Mouse (Mus musculus): ENCODE data around the gene Jph3. TPM values are rescaled to one million over a fixed set of nuclear protein-coding genes. Genes with fewer than 3 reads are reported as not detected.
A peak's percentile ranks its signal among the peaks of the same experiment; 100 is the strongest.

Gene Jph3
- total RNA-seq, 4 experiments from 2014 or later: 0.16 TPM; not detected in 3

DNA sequence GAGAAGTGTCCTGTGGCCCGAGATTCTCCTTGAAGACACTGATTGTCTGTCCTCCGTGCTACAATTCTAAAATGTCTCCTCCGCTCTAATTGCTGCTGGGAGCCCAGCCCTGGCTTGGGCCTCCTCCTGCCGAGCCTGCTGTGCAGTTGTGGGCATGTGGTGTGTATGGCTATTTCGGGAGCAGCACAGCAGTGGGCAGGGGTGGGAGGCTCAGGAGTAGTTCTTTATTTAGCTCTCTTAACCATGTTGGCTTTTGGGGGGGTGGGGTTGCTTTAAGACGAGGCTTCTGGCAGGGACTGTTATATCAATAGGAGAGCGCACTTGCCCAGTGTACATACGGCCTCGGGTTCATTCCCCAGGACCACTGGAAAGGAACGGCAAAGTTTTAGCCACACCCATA is 57.1 kb downstream of the Jph3 start:
- DNase-seq (ENCODE audit: low spot score): peak; percentile 28

DNA sequence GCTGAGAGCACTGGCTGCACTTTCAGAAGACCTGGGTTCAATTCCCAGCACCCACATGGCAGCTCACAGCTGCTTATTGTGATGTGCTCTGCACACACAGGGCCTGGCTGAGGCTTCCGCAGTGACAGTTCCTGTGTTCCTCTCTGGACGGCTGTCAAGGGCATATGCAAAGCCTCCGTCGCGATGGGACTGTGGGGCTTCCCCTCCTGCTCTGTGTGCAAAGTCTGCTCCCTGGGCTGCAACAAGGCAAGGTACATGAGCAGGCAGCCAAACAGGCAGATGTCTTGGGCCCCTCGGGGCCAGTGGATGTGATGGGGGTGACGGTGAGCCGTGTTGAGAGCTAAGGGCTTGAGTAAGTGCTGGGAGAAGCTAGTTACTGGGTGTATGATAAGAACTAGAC is 59.4 kb downstream of the Jph3 start:
- DNase-seq (ENCODE audit: low spot score): no peak

DNA sequence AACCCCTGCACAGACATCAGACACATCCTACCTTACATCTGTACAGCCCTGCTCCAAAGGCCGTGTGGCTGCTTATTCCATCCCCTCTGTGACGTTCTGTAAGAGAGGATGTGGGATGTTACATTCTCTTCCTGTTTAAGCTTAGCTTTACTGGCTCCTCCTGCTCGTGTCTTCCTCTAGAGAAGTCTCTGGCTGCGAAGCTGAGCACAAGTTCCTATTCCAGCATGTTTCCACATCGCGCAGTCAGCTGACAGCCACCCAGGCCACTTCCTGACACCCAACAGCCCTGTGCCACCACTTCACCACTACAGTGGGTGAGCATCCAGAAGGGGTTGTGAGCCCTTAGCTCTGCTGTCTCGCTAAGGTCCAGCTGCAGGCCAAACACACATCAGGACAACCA is 62.7 kb downstream of the Jph3 start:
- DNase-seq (ENCODE audit: low spot score): peak; percentile 9

DNA sequence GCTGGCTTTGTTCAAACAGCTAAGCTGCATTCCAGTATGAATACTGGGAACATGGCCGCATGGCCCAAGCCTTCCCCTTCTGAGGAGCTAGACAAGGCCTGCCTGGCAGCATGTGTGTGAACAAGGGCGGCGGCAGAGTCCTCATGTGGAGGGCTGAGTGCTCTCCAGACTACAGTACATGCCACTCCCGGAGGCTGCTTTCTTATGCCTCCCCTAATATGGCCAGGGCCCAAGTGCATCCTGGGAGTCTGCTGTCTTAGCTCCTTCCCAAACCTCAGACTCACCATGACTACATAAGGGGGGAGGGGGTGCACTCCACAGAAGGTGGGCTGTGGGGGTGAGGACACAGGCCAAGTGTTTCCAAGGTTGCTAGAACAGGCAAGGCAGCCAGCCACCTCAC is 63.2 kb downstream of the Jph3 start:
- DNase-seq (ENCODE audit: low spot score): no peak

DNA sequence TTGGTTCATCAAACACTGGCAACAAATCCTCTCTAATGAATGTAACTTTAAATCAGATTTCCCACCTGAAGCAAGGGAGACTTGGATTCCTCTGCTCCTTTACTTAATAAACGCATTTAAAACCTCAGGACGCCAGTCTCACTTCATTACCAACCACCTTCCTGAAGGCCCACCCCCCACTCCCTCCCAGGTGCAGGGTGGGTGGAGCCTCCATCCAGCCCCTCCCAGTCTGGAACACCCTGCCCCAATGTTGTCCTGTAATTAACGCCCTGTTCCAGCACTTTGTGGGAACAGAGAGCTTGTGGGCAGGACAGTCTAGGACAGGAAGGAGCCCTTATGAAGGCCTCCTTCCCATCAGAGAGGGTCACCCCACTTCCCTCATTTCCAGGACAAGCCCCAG is 64.7 kb downstream of the Jph3 start:
- no peak for DNase-seq (ENCODE audit: low spot score)

DNA sequence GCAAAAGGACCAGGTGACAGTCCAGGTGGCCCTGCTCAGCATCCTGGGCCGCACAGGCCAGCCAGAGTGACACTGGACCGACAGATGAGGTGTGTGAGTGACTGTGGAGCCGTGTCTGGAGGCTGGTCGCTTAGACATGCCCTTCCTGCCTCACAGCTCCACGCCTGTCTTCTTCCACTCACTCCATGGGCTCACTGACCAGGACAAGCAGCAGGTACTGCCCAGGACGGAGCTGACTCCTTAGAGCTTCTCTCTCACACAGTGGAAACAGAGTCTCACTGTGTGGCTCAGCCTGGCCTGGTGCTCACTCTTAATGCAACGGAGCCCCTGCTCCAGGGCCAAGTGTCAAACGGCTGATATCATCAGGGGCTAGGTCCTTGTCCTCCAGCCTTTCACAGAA is 66.0 kb downstream of the Jph3 start:
- DNase-seq (ENCODE audit: low spot score): no peak

DNA sequence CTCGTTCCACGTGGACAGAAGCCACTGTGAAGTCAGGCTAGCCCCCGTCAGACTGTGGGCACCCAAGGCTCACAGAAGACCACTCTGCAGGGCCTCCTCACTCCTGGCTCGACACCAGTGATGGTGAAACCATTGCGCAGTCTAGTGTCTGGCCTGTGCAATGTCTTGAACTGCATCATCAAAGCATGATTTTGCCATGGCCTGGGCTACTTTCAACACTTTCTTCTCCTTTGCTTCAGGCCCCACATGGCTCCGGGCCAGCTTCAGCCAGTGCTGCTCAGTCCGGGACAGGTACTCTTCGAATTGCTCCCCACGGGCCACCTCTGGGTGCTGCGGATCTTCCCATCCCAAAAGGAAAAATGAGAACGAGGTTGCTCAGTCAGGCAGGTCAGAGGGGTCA is 67.0 kb downstream of the Jph3 start:
- no peak for DNase-seq (ENCODE audit: low spot score)

DNA sequence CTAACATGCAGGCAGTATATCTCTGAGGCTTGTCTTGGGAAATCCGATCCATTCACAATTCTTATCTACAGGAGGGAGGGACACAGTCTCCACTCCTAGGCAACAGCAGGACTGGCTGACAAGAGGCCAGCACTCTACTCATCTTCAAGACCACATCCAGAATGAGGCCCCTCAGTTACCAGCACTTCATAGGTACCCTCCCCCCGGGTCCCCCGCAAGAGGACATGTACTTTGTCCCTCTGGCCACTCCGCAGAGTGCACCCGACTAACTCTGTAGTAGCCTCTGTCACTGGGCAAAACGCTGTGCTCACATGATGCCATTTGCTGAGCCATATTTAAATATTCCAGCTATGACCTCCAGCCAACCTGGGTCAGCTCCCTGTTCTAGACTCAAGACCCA is 69.0 kb downstream of the Jph3 start:
- DNase-seq (ENCODE audit: low spot score): no peak

DNA sequence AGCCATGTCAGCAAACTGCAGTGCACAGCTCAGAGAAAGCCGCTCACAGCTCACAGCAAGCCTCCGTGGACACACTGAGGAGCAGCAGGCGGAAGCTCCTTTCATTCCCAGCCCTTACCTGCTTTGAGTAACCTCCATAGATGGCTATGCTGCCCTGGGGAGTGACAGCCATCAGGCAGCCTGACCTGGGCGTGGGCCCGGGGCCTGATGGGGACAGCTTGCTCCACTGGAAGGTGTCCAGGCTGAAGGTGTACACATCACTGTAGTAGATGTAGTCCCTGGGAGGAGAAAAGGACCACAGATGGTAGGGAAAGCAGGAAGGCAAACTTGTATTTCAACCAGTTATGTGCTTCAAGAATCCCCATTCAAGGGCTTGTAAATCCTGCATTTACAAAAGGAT is 75.4 kb downstream of the Jph3 start:
- no peak for DNase-seq (ENCODE audit: low spot score)

DNA sequence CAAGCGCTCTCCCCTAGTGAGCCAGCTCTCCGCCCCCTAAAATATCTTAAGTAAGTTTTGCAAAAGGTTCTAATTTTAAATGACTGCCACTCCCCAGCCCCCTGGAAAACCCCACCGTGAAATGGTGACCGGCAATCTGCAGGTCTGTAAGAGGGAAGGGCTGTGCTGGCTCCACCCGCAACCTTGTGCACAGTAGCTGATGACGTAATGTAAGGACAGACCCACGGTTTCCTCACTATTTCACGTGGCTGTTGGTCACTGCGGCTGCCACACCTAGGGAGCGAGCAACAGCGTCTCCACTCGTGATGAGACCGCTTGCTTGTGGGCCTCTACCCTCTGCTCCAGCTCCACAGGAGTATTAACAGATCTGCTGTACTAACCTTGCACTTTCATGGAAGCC is 76.7 kb downstream of the Jph3 start:
- DNase-seq (ENCODE audit: low spot score): no peak

DNA sequence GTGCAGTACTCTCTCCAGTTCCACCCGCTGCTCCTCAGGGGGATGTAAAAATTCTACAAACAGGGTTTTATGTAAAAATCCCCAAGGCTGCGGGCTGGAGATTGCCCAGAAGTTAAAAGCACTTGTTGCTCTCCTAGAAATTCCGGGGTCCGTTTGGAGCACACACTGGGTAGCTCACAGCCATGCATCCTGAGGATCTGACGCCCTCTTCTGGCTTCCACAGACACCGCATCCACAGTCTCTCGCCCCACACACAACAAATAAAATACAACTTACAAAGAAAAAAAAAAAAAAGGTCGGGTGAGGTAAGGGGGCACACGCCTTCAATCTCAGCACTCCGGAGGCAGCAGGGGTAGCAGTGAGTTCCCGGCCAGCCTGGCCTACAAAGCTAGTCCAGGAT is 78.6 kb downstream of the Jph3 start:
- DNase-seq (ENCODE audit: low spot score): no peak

DNA sequence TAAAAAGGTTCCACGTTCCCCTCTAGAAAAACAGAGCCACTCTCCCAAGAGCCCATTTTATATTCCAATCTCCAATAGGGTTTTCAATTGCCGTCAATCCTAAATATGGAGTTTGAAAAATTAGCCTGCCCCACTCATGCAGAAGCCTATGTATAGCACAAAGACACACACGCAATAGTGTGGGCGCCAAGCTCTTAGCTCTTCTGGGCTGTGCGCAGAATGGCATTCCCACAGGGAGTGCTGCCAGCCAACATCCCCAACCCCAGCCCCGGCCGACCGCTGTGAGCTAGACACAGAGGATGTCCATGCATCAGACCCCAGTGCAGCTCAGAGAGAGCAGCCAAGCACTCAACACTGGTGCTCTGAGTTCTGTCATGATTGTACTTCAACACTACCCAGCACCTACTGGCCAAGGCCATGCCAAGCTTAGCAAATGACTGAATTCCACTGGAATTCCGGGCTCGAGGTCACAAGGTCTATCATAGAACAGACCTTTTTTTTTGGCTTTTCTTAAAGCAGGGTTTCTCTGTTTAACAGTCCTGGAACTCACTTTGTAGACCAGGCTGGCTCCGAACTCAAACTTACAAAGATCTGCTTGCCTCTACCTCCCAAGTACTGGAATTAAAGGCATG is 80.2 kb downstream of the Jph3 start:
- DNase-seq (ENCODE audit: low spot score): no peak

DNA sequence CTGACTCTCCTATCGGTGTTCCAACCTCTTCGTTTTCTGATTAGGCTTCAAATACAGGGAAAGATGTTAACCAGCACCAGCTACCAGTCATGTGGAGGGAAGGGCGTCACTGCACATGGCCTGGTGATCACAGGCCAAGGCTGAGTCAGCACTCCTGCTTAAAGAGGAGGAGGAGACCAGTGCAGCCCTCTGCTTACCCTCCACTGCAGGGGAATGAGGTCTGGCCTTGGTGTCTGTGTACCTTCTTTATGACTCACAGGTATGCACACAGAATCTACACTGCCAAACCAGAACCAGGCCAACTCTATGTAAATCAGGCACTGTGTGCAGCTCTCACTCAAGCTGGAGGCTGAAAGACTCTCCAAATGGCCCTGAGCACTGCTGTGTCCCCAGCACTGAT is 82.1 kb downstream of the Jph3 start:
- DNase-seq (ENCODE audit: low spot score): no peak

DNA sequence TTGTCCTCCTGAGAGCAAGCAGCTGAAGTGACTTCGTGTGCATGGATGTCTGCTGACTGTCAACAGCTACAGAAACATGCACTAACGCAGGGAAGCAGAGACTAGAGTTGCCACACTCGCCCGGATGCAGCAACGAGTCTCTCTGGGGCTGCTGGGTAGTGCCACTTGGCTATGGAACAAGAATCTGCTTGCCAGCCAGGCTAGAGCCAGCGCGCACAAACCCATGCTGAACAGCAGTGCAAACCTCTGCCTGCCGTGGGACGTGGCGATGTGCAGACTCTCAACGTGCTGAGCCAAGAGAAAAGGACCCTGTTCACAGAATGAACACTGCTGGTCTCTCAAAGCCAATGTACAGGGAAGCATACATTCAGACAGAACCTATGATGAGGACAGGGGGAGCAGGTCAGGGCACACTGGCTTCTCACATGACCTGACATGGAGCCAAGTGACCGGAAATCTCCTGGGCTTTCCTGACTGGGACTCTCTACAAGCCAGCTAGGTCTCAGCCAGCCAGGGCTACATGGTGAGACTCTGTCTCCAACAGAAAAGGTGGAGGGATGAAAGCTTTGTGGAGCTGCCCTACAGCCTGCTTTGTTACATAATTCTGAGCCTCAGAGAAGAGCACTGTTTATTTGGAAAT is 82.6 kb downstream of the Jph3 start:
- no peak for DNase-seq (ENCODE audit: low spot score)

DNA sequence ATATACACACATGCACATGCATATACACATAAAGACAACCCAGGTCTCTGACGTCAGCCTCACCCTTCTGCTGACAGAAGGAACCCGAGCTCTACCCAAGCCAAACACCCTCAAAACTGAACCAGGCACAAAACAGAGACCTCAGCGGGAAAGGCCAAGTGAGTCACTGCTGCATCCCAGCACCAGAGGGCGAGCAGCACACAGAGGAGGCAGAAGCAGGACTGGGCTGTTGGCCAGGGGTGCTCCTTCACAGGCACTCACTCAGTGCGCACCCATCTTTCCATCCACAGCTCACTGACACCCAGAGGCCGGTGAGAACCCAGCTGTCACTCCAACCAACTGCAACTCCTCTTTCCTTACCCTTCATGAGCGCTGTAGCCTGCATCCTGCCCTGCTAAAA is 88.8 kb downstream of the Jph3 start:
- no peak for DNase-seq (ENCODE audit: low spot score)

DNA sequence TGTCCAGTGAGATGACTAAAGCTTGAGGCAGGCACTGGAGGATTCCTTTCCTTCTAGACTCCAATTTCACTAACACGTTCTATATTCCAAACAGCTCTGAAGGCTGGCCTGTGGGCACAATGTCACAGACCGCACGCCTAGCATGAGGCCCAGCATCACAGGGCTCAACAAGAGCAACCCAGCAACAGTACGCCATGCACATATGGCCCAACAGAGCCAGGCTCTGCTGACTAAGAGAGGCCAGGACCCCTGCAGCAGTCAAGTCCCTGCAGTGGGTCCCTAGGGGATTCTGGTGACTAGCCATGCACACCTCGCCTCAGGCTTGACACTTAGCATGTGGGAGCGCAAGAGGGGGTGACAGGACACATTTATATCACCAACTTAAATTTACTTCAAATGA is 91.4 kb downstream of the Jph3 start:
- DNase-seq (ENCODE audit: low spot score): no peak

DNA sequence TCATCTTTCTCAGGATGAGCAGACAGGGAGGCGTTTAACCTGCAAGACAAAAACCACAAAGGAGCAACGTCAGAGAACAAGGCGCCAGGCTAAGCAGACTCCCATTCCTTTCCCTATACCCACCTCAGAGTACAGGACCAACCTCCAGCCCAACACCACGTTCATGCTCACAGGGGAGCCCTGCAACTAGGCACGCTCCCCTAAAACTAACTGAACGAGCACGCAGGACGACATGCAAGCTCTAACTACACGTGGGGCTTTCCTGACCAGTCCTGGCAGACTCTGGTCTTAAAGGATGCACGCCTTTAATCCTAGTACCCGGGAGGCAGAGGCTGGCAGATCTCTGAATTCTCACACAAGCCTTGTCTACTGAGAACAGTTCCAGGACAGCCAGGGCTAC is 91.9 kb downstream of the Jph3 start:
- no peak for DNase-seq (ENCODE audit: low spot score)

DNA sequence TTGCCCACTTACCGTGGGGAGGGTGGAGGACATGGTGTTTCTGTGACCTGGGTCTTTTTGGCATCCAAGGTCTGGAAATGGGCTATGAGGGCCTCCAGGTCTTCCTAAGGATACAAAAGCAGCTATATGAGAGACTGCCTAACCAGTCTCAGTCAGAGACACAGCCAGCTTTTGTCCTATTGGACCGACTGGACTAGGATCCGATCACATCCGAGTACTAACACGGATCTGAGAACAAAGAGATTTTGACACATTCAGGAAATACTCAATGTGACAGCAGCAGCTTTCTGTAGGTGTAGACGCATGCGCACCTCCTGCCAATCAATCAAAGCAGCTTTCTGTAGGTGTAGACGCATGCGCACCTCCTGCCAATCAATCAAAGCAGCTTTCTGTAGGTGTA is 92.3 kb downstream of the Jph3 start:
- no peak for DNase-seq (ENCODE audit: low spot score)

DNA sequence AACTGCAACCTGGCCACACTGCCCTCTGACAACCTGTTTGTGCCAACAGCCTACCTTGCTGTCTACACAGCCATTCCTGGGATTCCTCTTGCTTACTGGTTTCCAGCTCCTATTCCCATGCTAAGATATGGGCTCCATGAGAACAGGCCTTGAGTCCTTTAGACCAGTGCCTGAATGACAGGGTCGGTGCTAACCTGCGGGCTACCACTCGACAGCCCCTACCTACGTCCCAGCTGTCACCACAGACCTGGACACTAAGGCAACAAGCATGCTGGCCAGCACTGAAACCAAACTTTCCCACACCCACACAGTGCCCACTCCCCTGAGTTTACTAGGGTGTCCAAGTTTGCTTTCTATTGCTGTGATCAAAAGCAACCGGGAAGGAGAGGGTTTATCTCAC is 98.3 kb downstream of the Jph3 start:
- no peak for DNase-seq (ENCODE audit: low spot score)

DNA sequence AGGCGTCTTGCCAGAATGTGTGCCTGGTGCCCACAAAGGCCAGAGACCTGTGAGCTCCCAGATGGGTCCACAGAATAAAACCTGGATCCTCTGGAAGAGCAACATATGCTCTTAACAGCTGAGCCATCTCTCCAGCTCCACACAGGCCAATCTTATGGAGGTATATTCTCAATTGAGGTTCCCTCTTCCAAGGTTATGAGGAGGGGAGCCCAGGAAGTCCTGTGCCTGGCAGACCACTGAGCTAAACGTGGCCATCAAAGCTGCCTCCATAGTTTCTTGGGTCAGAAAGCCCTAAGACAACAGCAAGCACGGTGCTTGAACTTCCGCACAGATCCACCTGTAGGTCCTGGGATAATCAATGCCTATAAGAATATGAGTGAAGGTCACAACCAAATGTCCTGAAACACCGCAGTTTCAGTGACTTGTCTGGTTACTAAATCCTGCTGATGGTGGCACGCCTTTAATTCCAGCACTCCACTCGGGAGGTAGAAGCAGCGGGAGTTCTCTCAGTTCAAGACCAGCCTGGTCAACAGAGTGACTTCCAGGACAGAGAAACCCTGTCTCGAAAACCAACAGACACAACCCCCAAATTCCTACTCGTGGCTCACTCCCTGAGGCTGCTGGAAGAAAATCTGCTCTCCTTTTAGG is 99.1 kb downstream of the Jph3 start:
- no peak for DNase-seq (ENCODE audit: low spot score)

DNA sequence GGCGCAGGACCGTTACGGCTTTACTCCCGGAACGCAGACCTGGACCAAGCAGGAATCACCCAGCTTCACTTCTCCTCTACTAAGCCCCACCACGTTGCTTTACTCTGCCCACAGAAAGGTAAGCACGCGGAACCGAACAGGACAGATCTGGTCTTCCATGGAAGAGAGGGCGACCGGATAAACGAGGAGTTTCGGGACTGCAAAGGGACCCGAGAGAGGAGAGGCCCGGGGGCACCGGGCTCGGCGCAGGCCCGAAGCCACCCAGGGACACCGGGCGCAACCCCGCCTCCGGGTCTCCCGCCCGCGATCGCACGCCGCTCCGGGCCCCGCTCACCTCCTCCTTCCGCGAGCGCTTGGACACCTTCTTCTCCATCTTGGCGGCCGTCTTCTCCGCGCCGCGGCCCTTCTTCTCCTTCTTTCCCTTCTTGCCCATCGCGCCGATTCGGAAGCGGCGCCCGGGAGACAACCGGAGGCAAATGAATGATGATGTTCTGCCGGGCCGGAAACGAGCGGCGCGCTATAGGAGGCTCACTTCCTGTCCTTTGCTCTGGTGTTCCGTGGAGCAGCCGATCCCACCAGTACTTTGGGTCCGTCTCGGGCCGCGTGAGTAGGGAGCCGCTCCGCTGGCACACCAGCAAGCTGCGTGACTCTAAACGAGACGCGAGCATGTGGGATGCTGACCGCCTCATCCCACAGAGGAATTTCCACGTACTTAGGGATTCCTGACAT is 99.8 kb downstream of the Jph3 start, which contains the start of gene Klhdc4:
Gene Klhdc4, minus strand, starts transcription at position 522 of the 729 bp plus-strand sequence.
- peak; percentile 87 for DNase-seq (ENCODE audit: low spot score)

DNA sequence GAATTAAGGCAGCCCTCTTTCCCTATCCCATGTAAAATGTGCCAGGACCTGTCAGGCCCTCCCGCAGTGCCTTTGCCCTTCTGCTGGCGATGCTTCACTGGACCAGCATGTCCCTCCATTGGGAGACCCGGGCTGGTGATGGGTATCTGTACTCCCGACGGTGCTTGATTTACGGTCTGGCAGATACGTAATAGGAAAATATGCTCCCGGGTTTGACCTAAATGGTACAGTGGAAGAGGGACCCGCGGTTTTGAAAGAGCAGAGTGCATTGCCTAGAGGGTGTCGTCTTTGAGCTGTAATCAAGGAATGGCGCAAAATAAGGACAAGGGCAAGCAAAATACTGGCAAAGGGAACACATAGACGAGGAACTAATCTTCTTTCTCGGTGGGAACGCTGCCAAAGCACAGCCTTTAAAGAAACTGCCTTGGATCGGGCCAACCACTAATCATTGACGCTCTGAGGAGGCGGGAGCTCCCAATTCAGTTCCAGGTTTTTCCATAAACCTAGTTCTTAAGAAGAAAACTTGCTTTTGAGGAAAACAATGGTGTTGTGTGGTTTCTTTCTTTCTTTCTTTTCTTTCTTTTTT is 100.4 kb downstream of the Jph3 start:
- DNase-seq (ENCODE audit: low spot score): no peak
